Mouse (Mus musculus) left cerebral cortex, postnatal 14 days (tissue): Measurements from ENCODE around the gene Raver1. TPM values are rescaled to one million over a fixed set of nuclear protein-coding genes. Genes with fewer than 3 reads are reported as not detected.

Source experiments
- DNase-seq, 2 experiments: peaks; one replicate each; pipeline ENCODE4 v3.0.0; 2021 to 2022; ENCODE audit warnings: low spot score in 2 of 2, mixed read lengths in 1 of 2
- intact Hi-C: fragments of 180-260 bp; cut with DNase I; formaldehyde crosslinking; loops from one replicate; pipeline ENCODE4 v1.15.1; 2025
- total RNA-seq, 2 experiments: library from RNA; stranded (reverse); gene quantifications; 2 replicates each; pipeline ENCODE4 v1.2.3; 2021

Gene Raver1
- total RNA-seq, 2 experiments from 2014 or later: 30.0 to 30.9 TPM

DNA sequence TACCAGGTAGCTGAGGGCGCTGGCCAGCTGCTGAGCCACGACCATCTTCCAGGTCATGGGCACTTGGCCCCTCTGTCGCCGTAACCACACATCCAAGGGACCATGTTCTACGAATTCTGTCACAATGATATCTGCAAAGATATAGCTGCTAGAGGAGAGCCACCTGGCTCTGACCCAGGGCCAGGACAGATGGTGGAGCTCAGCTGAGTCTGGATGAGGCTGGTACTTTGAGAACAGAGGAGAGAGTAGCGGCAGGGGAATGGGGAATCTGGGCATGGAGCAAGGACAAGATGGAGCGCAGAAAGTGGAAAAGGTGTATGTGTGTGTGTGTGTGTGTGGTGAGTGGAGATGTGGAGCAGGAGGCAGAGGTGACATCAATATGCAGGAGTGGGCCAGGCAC, 22.4 kb upstream of the Raver1 start:
- no peak for DNase-seq
- intact Hi-C loops: no loop called here

DNA sequence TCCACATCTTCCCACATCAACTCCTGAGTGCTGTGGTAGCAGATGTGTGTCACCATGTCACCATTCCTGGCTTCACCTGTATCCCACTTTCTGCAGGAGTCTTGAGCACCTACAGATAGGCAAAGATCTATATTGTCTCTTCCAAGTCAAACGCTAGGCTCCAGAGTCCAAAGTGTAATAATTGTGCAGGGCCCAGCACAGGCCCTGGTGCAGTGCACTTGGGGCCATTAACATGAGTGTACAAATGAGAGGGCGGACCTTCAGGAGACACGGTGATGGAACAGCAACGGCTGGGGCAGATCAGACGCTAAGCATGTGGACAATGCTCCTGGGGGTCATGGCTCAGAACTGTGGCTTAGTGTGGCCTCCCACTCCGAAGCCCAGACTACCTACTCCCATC, 21.9 kb upstream of the Raver1 start:
- no peak for DNase-seq
- intact Hi-C loops: no loop called here

DNA sequence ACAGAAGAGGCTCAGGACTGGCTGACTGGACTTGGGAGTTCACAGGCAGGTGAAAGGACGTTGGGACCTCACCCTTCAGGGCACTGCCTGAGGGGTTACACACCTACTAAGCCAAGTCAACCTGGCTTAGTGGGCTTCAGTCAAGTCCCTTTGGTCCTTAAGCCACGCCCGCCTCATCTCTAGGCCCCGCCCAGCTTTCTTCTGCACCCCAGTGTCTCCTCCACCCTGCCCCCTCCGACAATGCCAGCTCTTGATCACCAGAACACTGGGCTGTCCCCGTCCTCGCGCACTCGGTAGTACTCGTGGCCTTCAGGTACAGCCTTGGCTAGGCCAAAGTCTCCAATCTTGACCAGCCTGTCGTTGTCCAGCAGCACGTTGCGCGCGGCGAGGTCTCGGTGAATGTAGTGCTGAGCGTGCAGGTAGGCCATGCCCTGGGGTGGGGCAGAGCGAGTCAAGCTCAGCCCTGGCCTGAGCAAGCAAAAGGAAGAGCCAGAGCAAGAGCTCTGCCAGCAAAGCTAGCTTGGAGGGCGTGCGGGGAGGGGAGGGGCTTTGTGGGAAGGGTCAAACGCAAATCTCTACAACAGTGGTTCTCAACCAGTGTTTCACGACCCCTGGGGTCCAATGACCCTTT, 15.9 kb upstream of the Raver1 start:
- intact Hi-C loops: no loop called here

DNA sequence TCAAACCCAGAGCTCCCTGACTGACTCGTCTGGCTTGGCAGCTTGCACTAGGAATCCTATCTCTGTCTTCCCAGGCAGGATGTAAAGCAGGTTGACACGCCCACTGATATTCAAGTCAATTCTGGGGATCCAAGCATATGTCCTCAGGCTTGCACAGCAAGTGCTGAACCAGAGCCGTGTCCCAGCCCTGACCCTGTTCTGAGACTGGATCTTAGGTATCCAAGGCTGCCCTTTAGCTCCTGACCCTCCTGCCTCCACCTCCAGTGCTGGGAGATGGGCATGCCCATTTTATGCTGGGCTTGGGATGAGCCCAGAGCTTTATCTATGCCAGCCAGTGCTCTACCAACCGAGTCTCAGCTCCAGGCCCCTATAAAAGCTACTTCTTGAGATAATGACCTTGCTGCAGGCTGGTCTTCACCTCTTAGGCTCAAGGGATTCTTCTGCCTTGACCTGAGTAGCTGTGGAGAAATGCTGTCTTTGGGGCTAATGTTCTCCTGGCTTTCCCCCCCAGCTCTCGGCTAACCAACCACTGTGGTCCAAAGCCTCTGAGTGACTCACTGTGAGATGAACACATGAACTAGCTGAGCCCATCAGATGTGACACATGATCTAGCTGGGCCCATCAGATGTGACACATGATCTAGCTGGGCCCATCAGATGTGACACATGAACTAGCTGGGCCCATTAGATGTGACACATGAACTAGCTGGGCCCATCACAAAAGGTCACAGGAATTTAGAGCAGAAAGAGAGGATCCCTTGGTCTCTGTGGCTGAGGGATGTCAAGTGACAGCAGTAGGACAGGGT, 14.2 kb upstream of the Raver1 start:
- intact Hi-C loops: no loop called here
- peak; percentile 23 to 33 for DNase-seq

More for the DNA sequence above, 15.9 kb upstream of the Raver1 start:
- no peak for DNase-seq

DNA sequence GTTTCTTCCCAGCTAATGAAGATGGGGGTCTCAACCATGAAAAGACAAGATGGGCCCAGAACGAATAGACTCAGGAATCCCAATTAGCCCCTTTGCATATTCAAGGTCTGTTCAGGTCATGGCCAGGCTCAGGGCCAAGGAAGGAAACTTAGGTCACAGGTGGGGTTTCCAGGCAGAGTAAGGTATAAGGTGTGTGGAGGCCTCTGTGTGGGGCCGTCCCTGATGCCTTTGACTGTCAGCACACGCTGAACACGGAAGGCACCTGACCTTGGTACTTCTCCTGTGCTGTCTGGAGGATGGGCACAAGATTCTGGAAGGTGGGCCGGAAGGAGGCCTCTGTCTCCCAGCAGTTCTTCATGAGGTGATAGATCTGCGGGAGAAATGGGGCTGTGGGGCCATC, 13.0 kb upstream of the Raver1 start:
- DNase-seq: no peak
- intact Hi-C loops: no loop called here

DNA sequence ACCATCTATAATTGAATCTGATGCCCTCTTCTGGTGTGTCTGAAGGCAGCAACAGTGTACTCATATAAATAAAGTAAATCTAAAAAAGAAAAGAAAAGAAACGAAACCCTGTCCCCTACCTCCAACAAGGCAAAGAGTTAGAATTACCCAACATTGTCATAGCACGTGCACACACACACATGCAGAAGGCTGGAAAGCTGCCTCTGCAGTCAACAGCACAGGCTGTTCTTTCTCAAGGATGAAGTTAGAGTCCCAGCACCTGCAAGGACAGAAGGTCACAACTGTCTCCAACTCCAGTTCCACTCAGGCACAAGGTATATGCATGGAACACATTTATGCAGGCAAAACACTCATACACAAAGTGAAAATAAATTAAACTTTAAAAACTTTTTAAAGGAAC, 10.3 kb upstream of the Raver1 start:
- intact Hi-C loops: no loop called here
- no peak for DNase-seq

DNA sequence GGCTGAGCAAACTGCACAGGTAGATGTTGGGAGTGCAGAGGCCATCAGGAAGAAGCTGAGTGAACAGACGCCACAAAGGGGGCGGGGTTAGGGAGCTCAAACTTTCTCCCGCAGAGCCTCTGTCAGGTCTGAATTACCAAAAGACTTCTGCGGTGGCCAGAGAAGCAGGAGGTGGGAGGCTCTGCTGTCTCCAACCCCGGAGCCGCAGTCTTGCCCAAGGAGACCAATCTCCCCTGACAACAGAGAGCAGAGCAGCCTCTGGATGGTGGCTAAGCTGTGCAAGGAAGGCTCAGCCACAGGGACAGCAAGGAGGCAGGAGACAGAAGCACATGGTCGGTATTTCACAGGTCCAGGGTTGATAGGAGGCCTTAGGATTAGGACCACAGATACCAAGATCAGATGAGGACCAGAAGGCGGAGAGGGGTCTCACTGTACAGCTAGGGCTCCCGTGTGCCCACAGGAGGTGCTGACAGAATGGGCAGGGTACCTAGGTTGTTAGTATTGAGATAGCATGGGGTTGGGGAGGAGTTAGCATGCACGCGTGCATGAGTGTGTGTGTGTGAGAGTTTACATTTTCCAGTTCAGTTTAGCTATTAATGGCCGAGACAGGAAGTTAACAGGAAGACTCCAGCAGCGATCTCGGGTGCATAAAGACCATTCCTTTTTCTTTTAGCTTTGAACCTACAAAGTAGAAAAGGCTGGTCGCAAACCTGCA, 8.8 kb upstream of the Raver1 start:
- intact Hi-C loops: no loop called here
- no peak for DNase-seq

DNA sequence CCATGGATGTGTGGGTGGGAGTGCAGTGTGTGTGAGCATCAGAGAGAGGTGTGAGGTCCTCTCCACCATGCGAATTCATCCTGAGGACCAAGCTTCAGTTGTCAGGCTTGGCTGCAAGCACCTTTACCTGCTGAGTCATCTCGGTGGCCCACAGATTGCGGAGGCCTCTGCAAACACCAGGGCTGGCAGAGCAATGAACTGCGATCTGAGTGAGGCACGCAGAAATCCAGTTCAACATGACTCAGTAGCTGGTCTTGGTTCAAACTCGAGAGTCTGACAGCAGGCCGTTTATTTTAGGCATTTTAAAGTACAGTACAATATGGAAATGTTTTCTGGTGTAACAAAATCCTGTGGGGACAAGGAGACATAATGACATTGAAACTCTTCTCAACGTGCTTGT, 6.0 kb upstream of the Raver1 start:
- DNase-seq: peak; percentile 52 to 73
- intact Hi-C loops: no loop called here

DNA sequence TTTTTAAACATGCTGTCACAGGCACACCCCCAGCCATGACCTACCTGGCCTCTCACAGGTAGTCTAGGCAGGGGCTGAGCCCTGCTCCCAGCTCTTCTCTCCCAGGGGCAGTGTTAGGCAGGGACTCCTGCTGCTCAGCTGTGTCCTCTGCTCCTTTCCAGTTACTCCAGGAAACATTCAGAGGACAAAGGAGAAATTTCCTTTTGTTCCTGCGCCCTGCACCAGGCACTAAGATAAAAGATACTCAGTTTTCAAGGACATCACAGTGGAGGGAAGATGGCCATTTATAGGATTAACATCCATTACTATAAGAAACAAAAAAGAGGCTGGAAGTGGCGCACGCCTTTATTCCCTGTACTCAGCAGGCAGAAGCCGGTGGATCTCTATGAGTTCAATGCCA, 4.2 kb upstream of the Raver1 start:
- intact Hi-C loops: no loop called here
- DNase-seq: no peak

DNA sequence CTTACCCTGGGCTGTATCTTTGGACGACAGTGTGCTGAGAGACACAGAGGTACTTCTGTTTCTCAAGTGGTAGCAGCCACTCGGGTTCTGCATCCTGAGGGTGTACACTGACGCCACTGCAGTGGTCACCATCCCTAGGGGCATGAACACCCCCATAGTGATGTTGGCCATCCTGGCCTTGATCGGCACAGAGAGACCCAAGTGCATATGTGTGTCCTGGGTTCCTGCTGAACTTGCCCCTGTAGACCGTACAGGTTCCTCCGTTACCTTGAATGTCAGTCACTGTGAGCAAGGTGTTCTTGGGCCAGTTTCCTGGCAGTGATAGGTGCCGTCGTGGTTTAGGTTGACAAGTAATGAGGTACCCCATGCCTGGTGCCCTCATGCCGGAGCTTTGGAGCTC, 1.6 kb upstream of the Raver1 start:
- intact Hi-C loops: loop anchor here (5.0 kb wide), 2 partner anchors 34 to 61 kb away; partner anchors contain the start of gene Icam5
- DNase-seq: no peak

DNA sequence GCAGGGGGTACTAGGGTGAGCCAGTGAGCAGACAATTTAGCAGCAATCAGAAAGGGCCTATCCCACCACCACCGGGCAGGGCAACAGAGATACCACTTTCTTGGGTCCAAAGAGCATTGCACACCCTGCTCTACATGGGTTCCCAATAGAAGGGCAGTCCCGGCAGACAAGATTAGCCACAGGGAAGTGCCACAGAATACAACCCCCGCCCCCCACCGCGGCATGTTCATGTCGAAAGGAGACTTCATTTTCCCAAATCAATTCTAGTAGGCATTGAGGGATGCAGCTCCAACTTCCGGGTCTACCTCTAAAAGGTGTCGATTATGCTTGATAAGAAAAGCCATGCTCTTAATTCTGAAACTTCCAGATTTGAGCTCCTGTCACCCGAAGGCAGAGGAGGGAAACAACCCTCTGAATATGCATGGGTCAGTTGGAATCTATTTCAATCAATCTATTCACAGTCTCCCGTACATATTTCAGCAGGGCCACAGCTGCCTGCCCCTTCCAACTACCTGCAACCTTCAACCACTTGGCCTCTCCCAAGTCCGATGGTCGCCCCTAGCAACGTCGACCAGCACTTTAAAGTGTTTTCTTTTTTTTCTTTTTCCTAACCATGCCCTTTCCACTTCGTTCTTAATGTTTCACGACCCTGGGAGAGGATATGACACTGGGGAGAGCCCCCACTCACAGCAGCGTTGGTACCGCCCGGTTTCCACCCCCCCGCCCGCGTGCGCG, 669 bp downstream of the Raver1 start:
- no peak for DNase-seq
- intact Hi-C loops: loop anchor here (5.0 kb wide), 2 partner anchors 36 to 59 kb away; partner anchors contain the start of gene Icam5

DNA sequence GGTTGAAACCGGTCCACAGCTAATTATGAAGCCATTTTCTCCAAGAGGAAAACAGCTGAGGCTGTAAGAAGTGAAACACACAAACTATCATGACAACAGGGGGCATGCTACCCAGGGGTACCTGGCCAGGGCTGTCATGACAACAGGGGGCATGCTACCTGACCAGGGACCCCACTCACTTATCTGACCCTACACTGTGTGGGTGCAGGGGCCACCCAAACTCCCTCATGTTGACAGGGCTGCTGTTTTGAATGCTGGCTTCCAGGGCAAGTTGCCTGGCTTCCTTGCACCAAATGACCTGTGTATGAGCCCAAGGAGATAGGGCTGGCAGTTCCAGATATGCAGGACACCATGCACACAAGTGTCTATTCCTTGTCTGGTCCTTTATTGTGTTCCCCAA, 1.3 kb downstream of the Raver1 start:
- DNase-seq: no peak
- intact Hi-C loops: loop anchor here (5.0 kb wide), 2 partner anchors 37 to 58 kb away; partner anchors contain the start of gene Icam5

DNA sequence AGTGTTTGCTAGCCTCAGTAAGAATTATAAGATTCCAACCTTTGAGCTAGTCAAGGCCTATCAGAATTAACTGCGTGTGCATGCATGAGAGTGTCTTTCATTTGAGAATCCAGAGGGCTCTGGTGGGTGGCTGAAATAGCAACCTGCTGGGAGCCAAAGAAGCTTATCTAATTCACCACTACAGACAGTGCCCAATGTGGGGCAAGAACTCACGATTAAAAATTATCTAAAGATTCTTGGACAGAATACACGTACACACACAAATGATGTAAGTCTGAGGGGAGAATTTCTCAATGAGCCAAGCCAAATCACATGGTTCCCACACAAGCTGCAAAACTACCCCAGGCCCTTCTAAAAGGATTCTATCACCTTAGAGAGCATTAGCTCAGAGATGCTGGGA, 8.5 kb downstream of the Raver1 start:
- intact Hi-C loops: no loop called here
- no peak for DNase-seq

DNA sequence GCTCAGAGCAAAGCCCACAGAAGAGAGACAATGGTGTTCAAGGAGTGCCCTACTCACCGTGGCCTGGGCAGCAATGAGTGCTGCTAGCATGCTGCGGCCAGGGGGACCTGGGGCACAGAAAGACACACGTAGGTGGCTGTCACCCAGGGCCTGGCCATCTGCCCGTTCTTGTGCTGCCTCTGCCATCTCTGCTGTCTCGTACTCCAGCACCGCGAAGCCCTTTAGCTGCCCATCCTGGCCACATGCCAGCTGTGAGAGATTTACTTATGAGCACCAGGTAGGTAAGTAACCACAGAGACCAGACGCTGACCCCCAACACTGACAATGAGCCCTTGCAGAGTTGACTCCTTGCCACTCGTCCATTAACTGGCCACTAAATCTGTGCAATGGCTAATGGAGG, 10.7 kb downstream of the Raver1 start:
- intact Hi-C loops: no loop called here
- DNase-seq: no peak

DNA sequence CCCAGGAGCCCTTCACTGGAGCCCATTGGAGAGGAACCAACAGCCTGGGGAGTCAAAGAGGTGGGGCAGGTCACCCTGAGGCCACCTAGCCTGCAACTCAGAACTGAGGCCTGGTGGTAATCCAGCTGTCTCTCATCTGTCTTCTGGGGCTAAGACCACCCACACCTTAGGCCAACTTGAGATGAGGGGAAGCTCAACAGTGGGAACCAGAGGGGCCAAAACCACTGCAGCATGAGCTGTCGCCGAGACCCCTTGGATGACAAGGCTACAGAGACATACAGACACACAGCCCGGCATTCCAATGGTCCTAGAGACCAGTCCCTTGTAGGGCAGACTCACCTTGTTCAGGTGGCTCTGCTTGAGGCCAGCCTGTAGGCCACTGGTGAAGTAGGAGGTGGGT, 16.2 kb downstream of the Raver1 start:
- DNase-seq: no peak
- intact Hi-C loops: no loop called here

DNA sequence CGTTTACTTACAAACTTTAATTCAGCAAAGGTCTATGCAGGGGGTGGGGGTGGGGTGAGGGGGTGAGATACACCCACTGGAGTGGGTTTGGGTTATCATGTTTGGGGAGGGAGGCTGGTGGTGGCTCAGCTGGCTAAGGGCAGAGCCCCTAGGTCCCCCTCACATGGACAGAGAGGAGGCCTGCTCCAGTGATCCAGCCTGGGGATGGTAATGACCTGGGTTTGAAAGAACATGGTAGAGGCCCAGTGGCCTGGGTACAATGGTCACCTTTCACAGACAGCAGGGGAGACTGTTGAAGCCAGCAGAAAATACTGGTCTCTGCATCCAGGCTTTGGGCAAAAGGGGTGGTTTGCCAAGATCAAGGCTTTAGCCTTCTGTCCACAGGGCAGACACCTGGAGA, 17.6 kb downstream of the Raver1 start:
- no peak for DNase-seq
- intact Hi-C loops: no loop called here

DNA sequence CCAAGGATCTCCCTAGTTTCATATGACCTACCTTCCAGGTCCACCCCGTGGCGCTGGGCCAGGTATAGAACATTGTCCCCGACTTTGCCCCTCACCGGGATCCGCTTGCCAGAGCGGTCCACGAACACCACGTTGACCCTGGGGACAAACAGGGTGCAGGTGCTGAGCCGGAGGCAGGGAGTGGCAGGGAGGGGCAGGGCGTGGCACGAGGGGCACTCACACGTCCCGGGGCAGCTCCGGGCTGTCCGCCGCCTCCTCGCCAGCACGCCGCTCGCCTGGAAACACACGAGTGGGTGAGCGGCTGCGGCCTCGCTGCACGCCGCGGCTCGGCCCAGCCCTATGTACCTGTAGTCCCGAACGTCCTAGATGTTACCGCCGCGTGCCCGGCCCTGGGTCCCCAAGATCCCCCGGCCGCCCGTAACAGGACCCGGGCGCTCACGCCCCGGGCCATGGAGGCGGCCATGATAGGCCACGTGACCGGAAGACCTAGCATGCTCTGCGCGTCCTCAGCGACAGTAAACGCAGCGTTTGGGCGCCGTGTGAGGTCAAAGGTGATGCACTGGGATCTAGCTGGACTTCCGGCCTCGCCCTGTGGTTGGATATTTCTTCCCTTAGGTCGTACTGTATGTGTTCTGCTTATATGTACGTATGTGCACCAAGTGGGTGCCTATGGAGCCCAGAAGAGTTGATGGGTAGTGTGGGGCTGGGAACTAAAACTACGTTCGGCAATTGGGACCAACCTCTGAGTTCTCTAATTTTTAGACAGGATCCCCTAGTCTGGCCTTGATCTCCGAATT, 18.6 kb downstream of the Raver1 start, which contains the start of the genes Gm49373 and Fdx1l:
Gene Gm49373 (minus strand): TSS at position 53 of the 797 bp plus-strand sequence.
Gene Fdx1l (minus strand): TSS at position 571 of the 797 bp plus-strand sequence.
- intact Hi-C loops: loop anchor here (2.0 kb wide), 1 partner anchor 40 kb away; the partner anchor contains the start of gene Icam5
- peak; percentile 93 to 94 for DNase-seq

DNA sequence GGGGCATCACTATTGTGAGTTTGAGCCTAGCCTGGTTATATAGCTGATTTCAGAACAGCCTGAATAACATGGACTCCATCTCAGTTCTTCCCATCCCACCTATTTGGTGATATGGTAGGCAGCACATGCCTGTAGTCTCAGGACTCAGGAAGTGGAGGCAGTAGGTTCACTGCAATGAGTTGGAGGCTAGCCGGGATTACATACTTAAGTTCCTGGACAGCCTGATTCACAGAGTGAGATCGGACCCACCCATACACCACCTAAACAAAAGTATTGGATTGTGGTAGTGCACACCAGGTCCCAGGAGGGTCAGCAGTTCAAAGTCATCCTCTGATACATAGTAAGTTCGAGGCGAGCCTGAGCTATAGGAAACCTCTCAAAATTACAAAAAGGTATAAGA, 19.2 kb downstream of the Raver1 start:
- intact Hi-C loops: loop anchor here (2.0 kb wide), 1 partner anchor 40 kb away; the partner anchor contains the start of gene Icam5
- no peak for DNase-seq
